Mouse (Mus musculus) frontal cortex, adult 2 months (tissue): ENCODE results near the gene Mapk6. TPM values are rescaled to one million over a fixed set of nuclear protein-coding genes. Genes with fewer than 3 reads are reported as not detected.
A peak's percentile ranks its signal among the peaks of the same experiment; 100 is the strongest.
"Not testable (repeated sequence)": the region's sequence is repeated elsewhere in the genome, so short reads cannot be mapped to it uniquely, and the experiment has no call there.

ENCODE experiments used
- DNase-seq, 2 experiments: peaks; one replicate each; pipeline ENCODE4 v3.0.0; 2022; ENCODE audit warnings: low spot score in 1 of 2; ENCODE audit errors: extremely low spot score in 1 of 2
- polyA plus RNA-seq: library from polyadenylated mRNA; depleted of rRNA; stranded (reverse); fragments of >200 nt; gene quantifications from 2 replicates; pipeline ENCODE4 v1.2.3, GENCODE M21; 2012

Gene Mapk6
- polyA plus RNA-seq, 1 experiment = 32.2 TPM

GRCm38 (mm10) chr9:75384337-75384962 lies 25.4 kb downstream of the Mapk6 start:
- DNase-seq = no peak

GRCm38 (mm10) chr9:75383785-75384184 lies 26.0 kb downstream of the Mapk6 start:
- no peak for DNase-seq

GRCm38 (mm10) chr9:75382825-75383224 lies 27.0 kb downstream of the Mapk6 start:
- DNase-seq = no peak

- no peak for DNase-seq
Observed at GRCm38 (mm10) chr9:75378774-75379173, 31.0 kb downstream of the Mapk6 start.

- no peak for DNase-seq
Observed at GRCm38 (mm10) chr9:75376428-75376827, 33.4 kb downstream of the Mapk6 start.

- DNase-seq = no peak
Observed at GRCm38 (mm10) chr9:75375606-75376005, 34.2 kb downstream of the Mapk6 start.

GRCm38 (mm10) chr9:75368779-75369178 lies 41.0 kb downstream of the Mapk6 start:
- no peak for DNase-seq

- DNase-seq = no peak
Observed at GRCm38 (mm10) chr9:75366191-75366590, 43.6 kb downstream of the Mapk6 start.

GRCm38 (mm10) chr9:75365195-75365594 lies 44.6 kb downstream of the Mapk6 start:
- DNase-seq = no peak

GRCm38 (mm10) chr9:75363702-75364101 lies 46.1 kb downstream of the Mapk6 start:
- not testable (repeated sequence) for DNase-seq

GRCm38 (mm10) chr9:75363001-75363400 lies 46.8 kb downstream of the Mapk6 start:
- DNase-seq = no peak

GRCm38 (mm10) chr9:75362201-75362600 lies 47.6 kb downstream of the Mapk6 start:
- no peak for DNase-seq

- peak in 1 of 2 experiments; percentile 74 for DNase-seq
Observed at GRCm38 (mm10) chr9:75361699-75362098, 48.1 kb downstream of the Mapk6 start.

GRCm38 (mm10) chr9:75357087-75357654 lies 52.6 kb downstream of the Mapk6 start:
- peak; percentile 28 to 71 for DNase-seq

GRCm38 (mm10) chr9:75355783-75356182 lies 54.0 kb downstream of the Mapk6 start:
- no peak for DNase-seq

- DNase-seq = peak in 1 of 2 experiments; percentile 53
Observed at GRCm38 (mm10) chr9:75353094-75353493, 56.7 kb downstream of the Mapk6 start.

GRCm38 (mm10) chr9:75348641-75349040 lies 61.2 kb downstream of the Mapk6 start:
- no peak for DNase-seq

- DNase-seq = no peak
Observed at GRCm38 (mm10) chr9:75348066-75348465, 61.7 kb downstream of the Mapk6 start.

- DNase-seq = no peak
Observed at GRCm38 (mm10) chr9:75347458-75347857, 62.3 kb downstream of the Mapk6 start, which contains the start of gene Bcl2l10. Bcl2l10 (plus strand) TSS chr9:75347758.

- no peak for DNase-seq
Observed at GRCm38 (mm10) chr9:75342433-75342832, 67.4 kb downstream of the Mapk6 start.

GRCm38 (mm10) chr9:75338016-75338415 lies 71.8 kb downstream of the Mapk6 start:
- peak; percentile 89 to 90 for DNase-seq

- no peak for DNase-seq
Observed at GRCm38 (mm10) chr9:75334440-75334839, 75.4 kb downstream of the Mapk6 start.
